Mouse (Mus musculus) spleen, adult 2 months (tissue): ENCODE results near the gene Gramd4.

Source experiments
- CTCF ChIP-seq: fragments of 200-500 bp; IDR thresholded peaks from 2 replicates; pipeline ENCODE4 v1.5.1; 2011; ENCODE audit warnings: mild to moderate bottlenecking, inconsistent platforms; ENCODE audit not compliant: insufficient read depth, insufficient read length, insufficient replicate concordance; ENCODE audit errors: extremely low read depth
- POLR2A ChIP-seq: fragments of 200-500 bp; IDR thresholded peaks from 2 replicates; pipeline ENCODE4 v1.6.1; 2011; ENCODE audit warnings: low read depth, low read length, inconsistent platforms

DNA sequence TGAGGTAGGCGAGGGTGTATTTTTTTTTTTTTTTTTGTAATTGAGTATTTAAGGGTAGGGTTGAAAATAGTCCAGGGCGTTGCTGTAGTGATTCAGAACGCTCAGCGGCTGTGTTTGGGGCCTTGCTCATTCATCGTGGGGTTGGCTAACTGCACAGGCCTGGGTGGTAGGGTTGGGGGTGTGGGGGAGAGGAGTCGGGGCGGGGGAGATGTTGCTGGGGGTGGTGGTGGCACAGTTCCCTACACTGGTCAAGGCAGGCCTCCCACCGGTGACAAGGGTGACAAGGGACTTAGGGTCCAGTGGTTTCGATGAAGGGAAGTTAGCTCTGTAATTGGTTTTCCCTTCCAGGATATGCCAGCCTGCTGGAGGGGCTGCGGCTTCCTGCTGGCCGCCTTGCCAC lies 12.9 kb downstream of the Gramd4 start:
- TF ChIP-seq CTCF (no peak), POLR2A (no peak)
